Mouse (Mus musculus) forebrain, embryonic 15.5 days (tissue): Measurements from ENCODE around the gene Gfpt1. TPM values are rescaled to one million over a fixed set of nuclear protein-coding genes. Genes with fewer than 3 reads are reported as not detected.

Source experiments
- ATAC-seq: fragments of 200-750 bp; cut with Nextera tagmentation; replicated peaks from 2 replicates; pipeline ENCODE4 v1.8.0; 2017; ENCODE audit warnings: mild to moderate bottlenecking, moderate TSS enrichment, moderate library complexity
- H3K27ac ChIP-seq: fragments of 300-500 bp; sonication (generic); replicated peaks from 2 replicates; pipeline ENCODE4 v1.5.1; 2015; ENCODE audit warnings: mild to moderate bottlenecking, inconsistent platforms
- H3K27me3 ChIP-seq: fragments of 300-500 bp; sonication (generic); 2 replicates; pipeline ENCODE4 v1.6.1; 2015; ENCODE audit warnings: inconsistent platforms
- H3K36me3 ChIP-seq: fragments of 300-500 bp; sonication (generic); 2 replicates; pipeline ENCODE4 v1.6.1; 2015; ENCODE audit warnings: mild to moderate bottlenecking, inconsistent platforms
- H3K4me1 ChIP-seq: fragments of 300-500 bp; sonication (generic); 2 replicates; pipeline ENCODE4 v1.6.1; 2015; ENCODE audit warnings: inconsistent platforms
- H3K4me2 ChIP-seq: fragments of 300-500 bp; sonication (generic); replicated peaks from 2 replicates; pipeline ENCODE4 v1.6.1; 2015; ENCODE audit warnings: mild to moderate bottlenecking, inconsistent platforms
- H3K4me3 ChIP-seq: fragments of 300-500 bp; sonication (generic); 2 replicates; pipeline ENCODE4 v1.5.1; 2015; ENCODE audit warnings: mild to moderate bottlenecking, inconsistent platforms
- H3K9ac ChIP-seq: fragments of 300-500 bp; sonication (generic); replicated peaks from 2 replicates; pipeline ENCODE4 v1.6.1; 2015; ENCODE audit warnings: mild to moderate bottlenecking, inconsistent platforms
- H3K9me3 ChIP-seq: fragments of 300-500 bp; sonication (generic); 2 replicates; pipeline ENCODE4 v1.6.1; 2016; ENCODE audit warnings: inconsistent platforms
- WGBS: fragments of 180-500 bp; shearing (Covaris S2); methylation state at CpG from one replicate; pipeline ENCODE4 v1.1.7; 2015; ENCODE audit warnings: mixed read lengths; 5-methylcytosine and 5-hydroxymethylcytosine counted together
- polyA plus RNA-seq: library from polyadenylated mRNA; unstranded; fragments of >200 nt; fragmentation: Nextera tagmentation; extraction: Ambion mirVana; gene quantifications from 2 replicates; pipeline ENCODE4 v1.2.1, GENCODE M21; 2015

Gfpt1 gene
- polyA plus RNA-seq, 1 experiment from 2014 or later = 18.6 TPM

GRCm38 (mm10) chr6:87103314-87103713 is 60.7 kb downstream of the Gfpt1 start:
- WGBS = 96% methylated on average over 1 of the region's 1 CpGs
- Histone ChIP-seq H3K4me3 (no peak overlapping the region), H3K9ac (no peak overlapping the region), H3K4me1 (peaks cover 19% of the 10 kb centered on the region), H3K9me3 (no peaks in the 10 kb centered on the region), H3K27me3 (no peaks in the 10 kb centered on the region), H3K27ac (no peak overlapping the region), H3K36me3 (no peaks in the 10 kb centered on the region), H3K4me2 (no peak overlapping the region)
- ATAC-seq = no peak

- H3K27me3 ChIP-seq = no peaks in the 10 kb centered on the region
- WGBS = 88% methylated on average over 11 of the region's 11 CpGs
- peaks cover 16% of the 10 kb centered on the region for H3K4me1 ChIP-seq
- H3K9me3 ChIP-seq = no peaks in the 10 kb centered on the region
- H3K4me3 ChIP-seq = no peak within 1 kb of the TSS
- H3K9ac ChIP-seq = no peak within 1 kb of the TSS
- no peak for ATAC-seq
- no peak within 1 kb of the TSS for H3K4me2 ChIP-seq
- no peak within 1 kb of the TSS for H3K27ac ChIP-seq
- H3K36me3 ChIP-seq = no peaks in the 10 kb centered on the region
These were observed 61.6 kb downstream of the Gfpt1 start, which contains the start of gene D6Ertd527e for GRCm38 (mm10) chr6:87104123-87104796. Gene D6Ertd527e (plus strand): TSS chr6:87104746.

- Histone ChIP-seq H3K27ac (no peak overlapping the region), H3K4me1 (no peaks in the 10 kb centered on the region), H3K27me3 (no peaks in the 10 kb centered on the region), H3K9me3 (no peaks in the 10 kb centered on the region), H3K4me3 (no peak overlapping the region), H3K36me3 (no peaks in the 10 kb centered on the region), H3K4me2 (no peak overlapping the region), H3K9ac (no peak overlapping the region)
- WGBS = 81% methylated on average over 1 of the region's 1 CpGs
- ATAC-seq = no peak
These were observed 68.8 kb downstream of the Gfpt1 start for GRCm38 (mm10) chr6:87111493-87111892.

- no peak overlapping the region for H3K27ac ChIP-seq
- no peaks in the 10 kb centered on the region for H3K36me3 ChIP-seq
- H3K4me1 ChIP-seq = no peaks in the 10 kb centered on the region
- no peak overlapping the region for H3K9ac ChIP-seq
- no peak overlapping the region for H3K4me2 ChIP-seq
- no peak for ATAC-seq
- H3K4me3 ChIP-seq = no peak overlapping the region
- no peaks in the 10 kb centered on the region for H3K9me3 ChIP-seq
- 77% methylated on average over 6 of the region's 6 CpGs for WGBS
- H3K27me3 ChIP-seq = no peaks in the 10 kb centered on the region
These were observed 69.5 kb downstream of the Gfpt1 start for GRCm38 (mm10) chr6:87112125-87112524.

- Histone ChIP-seq H3K9me3 (no peaks in the 10 kb centered on the region), H3K4me2 (no peak overlapping the region), H3K27me3 (no peaks in the 10 kb centered on the region), H3K36me3 (no peaks in the 10 kb centered on the region), H3K9ac (no peak overlapping the region), H3K4me1 (no peaks in the 10 kb centered on the region), H3K4me3 (no peak overlapping the region), H3K27ac (no peak overlapping the region)
- no peak for ATAC-seq
- 84% methylated on average over 2 of the region's 2 CpGs for whole genome bisulfite sequencing
These were observed 73.3 kb downstream of the Gfpt1 start for GRCm38 (mm10) chr6:87115981-87116380.

GRCm38 (mm10) chr6:87116596-87116995 is 74.0 kb downstream of the Gfpt1 start:
- Histone ChIP-seq H3K4me3 (no peak overlapping the region), H3K27me3 (no peaks in the 10 kb centered on the region), H3K9me3 (no peaks in the 10 kb centered on the region), H3K27ac (no peak overlapping the region), H3K4me1 (no peaks in the 10 kb centered on the region), H3K4me2 (no peak overlapping the region), H3K36me3 (no peaks in the 10 kb centered on the region), H3K9ac (no peak overlapping the region)
- ATAC-seq = no peak
- WGBS = 84% methylated on average over 7 of the region's 7 CpGs

- H3K27me3 ChIP-seq = no peaks in the 10 kb centered on the region
- H3K36me3 ChIP-seq = no peaks in the 10 kb centered on the region
- H3K9ac ChIP-seq = no peak overlapping the region
- H3K4me3 ChIP-seq = no peak overlapping the region
- WGBS = 92% methylated on average over 20 of the region's 20 CpGs
- no peaks in the 10 kb centered on the region for H3K9me3 ChIP-seq
- no peaks in the 10 kb centered on the region for H3K4me1 ChIP-seq
- no peak for ATAC-seq
- no peak overlapping the region for H3K4me2 ChIP-seq
- H3K27ac ChIP-seq = no peak overlapping the region
These were observed 76.6 kb downstream of the Gfpt1 start for GRCm38 (mm10) chr6:87119066-87119837.

- no peak for ATAC-seq
These were observed 77.3 kb downstream of the Gfpt1 start for GRCm38 (mm10) chr6:87119975-87120374.

GRCm38 (mm10) chr6:87120661-87121060 is 78.0 kb downstream of the Gfpt1 start:
- no peaks in the 10 kb centered on the region for H3K4me1 ChIP-seq
- no peak overlapping the region for H3K4me3 ChIP-seq
- 88% methylated on average over 6 of the region's 6 CpGs for WGBS
- no peak overlapping the region for H3K27ac ChIP-seq
- no peak for ATAC-seq
- H3K27me3 ChIP-seq = no peaks in the 10 kb centered on the region
- H3K36me3 ChIP-seq = no peaks in the 10 kb centered on the region
- H3K4me2 ChIP-seq = no peak overlapping the region
- no peak overlapping the region for H3K9ac ChIP-seq
- H3K9me3 ChIP-seq = no peaks in the 10 kb centered on the region

More at GRCm38 (mm10) chr6:87119975-87120374, 77.3 kb downstream of the Gfpt1 start:
- Histone ChIP-seq H3K4me2 (no peak overlapping the region), H3K4me3 (no peak overlapping the region), H3K4me1 (no peaks in the 10 kb centered on the region), H3K27ac (no peak overlapping the region), H3K36me3 (no peaks in the 10 kb centered on the region), H3K27me3 (no peaks in the 10 kb centered on the region), H3K9me3 (no peaks in the 10 kb centered on the region), H3K9ac (no peak overlapping the region)
- 84% methylated on average over 4 of the region's 4 CpGs for WGBS

GRCm38 (mm10) chr6:87121961-87122360 is 79.3 kb downstream of the Gfpt1 start:
- no peaks in the 10 kb centered on the region for H3K36me3 ChIP-seq
- no peaks in the 10 kb centered on the region for H3K4me1 ChIP-seq
- ATAC-seq = no peak
- no peak overlapping the region for H3K4me2 ChIP-seq
- H3K27ac ChIP-seq = no peak overlapping the region
- no peaks in the 10 kb centered on the region for H3K9me3 ChIP-seq
- no peak overlapping the region for H3K4me3 ChIP-seq
- no peaks in the 10 kb centered on the region for H3K27me3 ChIP-seq
- 91% methylated on average over 7 of the region's 7 CpGs for WGBS
- no peak overlapping the region for H3K9ac ChIP-seq

- Histone ChIP-seq H3K9ac (no peak overlapping the region), H3K4me3 (no peak overlapping the region), H3K27ac (no peak overlapping the region), H3K4me1 (no peaks in the 10 kb centered on the region), H3K9me3 (no peaks in the 10 kb centered on the region), H3K36me3 (no peaks in the 10 kb centered on the region), H3K27me3 (no peaks in the 10 kb centered on the region), H3K4me2 (no peak overlapping the region)
- 90% methylated on average over 6 of the region's 6 CpGs for WGBS
- ATAC-seq = no peak
These were observed 80.8 kb downstream of the Gfpt1 start for GRCm38 (mm10) chr6:87123406-87123805.

GRCm38 (mm10) chr6:87123973-87124372 is 81.3 kb downstream of the Gfpt1 start:
- H3K27ac ChIP-seq = no peak overlapping the region
- no peaks in the 10 kb centered on the region for H3K9me3 ChIP-seq
- H3K9ac ChIP-seq = no peak overlapping the region
- no peaks in the 10 kb centered on the region for H3K4me1 ChIP-seq
- H3K4me3 ChIP-seq = no peak overlapping the region
- no peaks in the 10 kb centered on the region for H3K27me3 ChIP-seq
- no peaks in the 10 kb centered on the region for H3K36me3 ChIP-seq
- H3K4me2 ChIP-seq = no peak overlapping the region
- no peak for ATAC-seq
- 72% methylated on average over 4 of the region's 4 CpGs for WGBS
